Mouse (Mus musculus): Measurements from ENCODE around the gene Ccdc149.

GRCm38 (mm10) chr5:52476292-52476701, 5.0 kb upstream of the Ccdc149 start:
- TF ChIP-seq EP300 (IDR thresholded peaks at IDR 0.05; ENCODE audit: low read depth) (no peak), CTCF (IDR thresholded peaks at IDR 0.05; ENCODE audit: low read depth) (peak; percentile 9; the same call in 1 of the 2 replicates)

All from liver, postnatal 0 days (tissue).